ENCODE assay signal across 8 mouse cellular contexts in the genomic region with DNA sequence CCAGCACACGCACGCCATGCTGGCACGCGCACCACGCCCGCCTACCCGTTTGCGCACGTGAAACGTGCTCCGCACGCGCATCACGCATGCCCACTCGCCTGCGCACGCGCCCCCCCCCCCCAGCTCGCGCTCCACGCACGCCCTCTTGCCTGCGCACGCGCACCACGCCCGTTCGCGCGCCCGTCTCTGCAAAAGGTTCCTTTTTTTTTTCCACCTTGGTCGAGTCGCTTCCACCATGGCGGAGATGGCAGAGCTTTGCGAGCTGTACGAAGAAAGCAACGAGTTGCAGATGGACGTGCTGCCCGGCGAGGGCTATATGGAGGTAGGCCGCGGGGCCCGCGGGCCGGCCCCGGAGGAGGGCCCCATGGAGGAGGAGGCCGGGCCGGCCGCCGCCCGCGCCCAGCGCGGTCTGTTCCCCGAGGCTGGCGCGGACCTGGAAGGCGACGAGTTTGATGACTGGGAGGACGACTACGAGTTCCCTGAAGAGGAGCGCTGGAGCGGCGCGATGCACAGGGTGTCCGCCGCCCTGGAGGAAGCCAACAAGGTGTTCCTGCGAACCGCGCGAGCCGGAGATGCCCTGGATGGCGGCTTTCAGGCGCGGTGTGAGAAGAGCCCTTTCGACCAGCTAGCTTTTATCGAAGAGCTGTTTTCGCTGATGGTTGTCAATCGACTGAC. TPM values are rescaled to one million over a fixed set of nuclear protein-coding genes. Genes with fewer than 3 reads are reported as not detected.
A peak's percentile ranks its signal among the peaks of the same experiment; 100 is the strongest.
DNase-seq lines count a peak whose midpoint lies in the region; ATAC-seq and TF ChIP-seq lines count a peak whose summit lies in the region.

A gene (plus strand): TSS at position 139 of the 675 bp plus-strand sequence.

- WGBS in heart, embryonic 10.5 days: under 1% methylated on average over 61 of the region's 79 CpGs
- WGBS in kidney, embryonic 15.5 days: under 1% methylated on average over 57 of the region's 79 CpGs
- WGBS in liver, adult 2 months: under 1% methylated on average over 77 of the region's 79 CpGs

- peak within 1 kb of the TSS; percentile 78 for H3K27ac ChIP-seq in bone marrow macrophage, adult 2 months (ENCODE audit: insufficient read depth, low read depth, low read length)
- peak within 1 kb of the TSS; percentile 26 for H3K27ac ChIP-seq in embryonic fibroblast, embryonic 13.5 days (ENCODE audit: insufficient read depth, low read length)
- peak within 1 kb of the TSS; percentile 96 for H3K27ac ChIP-seq in heart, embryonic 10.5 days
- H3K27ac ChIP-seq in kidney, embryonic 15.5 days: peak within 1 kb of the TSS; percentile 91
- H3K27ac ChIP-seq in liver, adult 2 months (replicated peaks; ENCODE audit: insufficient read depth, low read depth, low read length): no peak within 1 kb of the TSS

- H3ac ChIP-seq in myocyte (ENCODE audit: control insufficient read depth, insufficient read length): peak within 1 kb of the TSS; percentile 95

- peak; percentile 90 for DNase-seq in A20 (ENCODE audit: low read depth, low spot score)
- DNase-seq in heart, embryonic 10.5 days (ENCODE audit: low spot score): peak; percentile 86
- DNase-seq in liver, adult 2 months (ENCODE audit: extremely low read depth, low read depth, low spot score): peak; percentile 37
- DNase-seq in spleen, postnatal 4 days (ENCODE audit: low spot score in 2 of 2): peak; percentile 76 to 89

- peak within 1 kb of the TSS; percentile 76 for H3K9ac ChIP-seq in kidney, embryonic 15.5 days
- peak within 1 kb of the TSS; percentile 77 for H3K9ac ChIP-seq in liver, adult 2 months (ENCODE audit: low read depth, low read length)

- H3K4me2 ChIP-seq in kidney, embryonic 15.5 days: peak within 1 kb of the TSS; percentile 77
- H3K4me2 ChIP-seq in myocyte (ENCODE audit: low read depth): peak within 1 kb of the TSS; percentile 79

- no peak; the same call in 1 of the 2 replicates for TF ChIP-seq POLR2A in bone marrow macrophage, adult 2 months (IDR thresholded peaks at IDR 0.05; ENCODE audit: borderline replicate concordance, low read depth, low read length)
- TF ChIP-seq POLR2A in embryonic fibroblast, embryonic 13.5 days (IDR thresholded peaks at IDR 0.05; ENCODE audit: low read depth, low read length): peak; percentile 74
- TF ChIP-seq POLR2A in liver, adult 2 months (IDR thresholded peaks at IDR 0.05; ENCODE audit: extremely low read depth, insufficient read depth, low read length): no peak
- peak; percentile 65 for TF ChIP-seq POLR2A in myocyte (IDR thresholded peaks at IDR 0.05; ENCODE audit: insufficient read length, low read depth)

- ATAC-seq in kidney, embryonic 15.5 days (replicated peaks; ENCODE audit: low FRiP score): peak; percentile 92

- TF ChIP-seq CTCF in bone marrow macrophage, adult 2 months (IDR thresholded peaks at IDR 0.05; ENCODE audit: low read depth, low read length): no peak
- no peak for TF ChIP-seq CTCF in embryonic fibroblast, embryonic 13.5 days (IDR thresholded peaks at IDR 0.05; ENCODE audit: borderline replicate concordance, insufficient read depth, low read length)
- no peak for TF ChIP-seq CTCF in liver, adult 2 months (IDR thresholded peaks at IDR 0.05; ENCODE audit: low read depth, low read length)

- H3K79me2 ChIP-seq in liver, adult 2 months (ENCODE audit: control insufficient read depth, insufficient read depth, low read length): no peaks in the 10 kb centered on the region
- H3K79me2 ChIP-seq in myocyte (ENCODE audit: control insufficient read depth, insufficient read depth): peaks cover 10% of the 10 kb centered on the region

- peaks cover 26% of the 10 kb centered on the region for H3K4me1 ChIP-seq in bone marrow macrophage, adult 2 months (ENCODE audit: control insufficient read depth, insufficient read depth, low read length)
- H3K4me1 ChIP-seq in embryonic fibroblast, embryonic 13.5 days (ENCODE audit: control insufficient read depth, insufficient read depth, low read length): no peaks in the 10 kb centered on the region
- peaks cover 8% of the 10 kb centered on the region; the same call in 1 of the 2 replicates for H3K4me1 ChIP-seq in heart, embryonic 10.5 days
- H3K4me1 ChIP-seq in kidney, embryonic 15.5 days: peaks cover 11% of the 10 kb centered on the region
- H3K4me1 ChIP-seq in liver, adult 2 months (ENCODE audit: control insufficient read depth, insufficient read depth, low read length): peaks cover 1% of the 10 kb centered on the region; the same call in 1 of the 2 replicates

- no peaks in the 10 kb centered on the region for H3K9me3 ChIP-seq in heart, embryonic 10.5 days
- no peaks in the 10 kb centered on the region for H3K9me3 ChIP-seq in kidney, embryonic 15.5 days (replicated peaks)

- peak within 1 kb of the TSS; percentile 89 for H3K4me3 ChIP-seq in bone marrow macrophage, adult 2 months (ENCODE audit: insufficient read depth, low read length)
- peak within 1 kb of the TSS; percentile 79 for H3K4me3 ChIP-seq in embryonic fibroblast, embryonic 13.5 days (ENCODE audit: insufficient read depth, low read length)
- H3K4me3 ChIP-seq in heart, embryonic 10.5 days: peak within 1 kb of the TSS; percentile 80
- peak within 1 kb of the TSS; percentile 72 for H3K4me3 ChIP-seq in kidney, embryonic 15.5 days (replicated peaks)
- H3K4me3 ChIP-seq in liver, adult 2 months (ENCODE audit: insufficient read depth, low read depth, low read length): peak within 1 kb of the TSS; percentile 83
- H3K4me3 ChIP-seq in myocyte: peak within 1 kb of the TSS; percentile 42

- no peaks in the 10 kb centered on the region for H3K27me3 ChIP-seq in heart, embryonic 10.5 days (ENCODE audit: insufficient read depth, poor library complexity, severe bottlenecking)
- H3K27me3 ChIP-seq in kidney, embryonic 15.5 days: no peaks in the 10 kb centered on the region
- no peaks in the 10 kb centered on the region for H3K27me3 ChIP-seq in liver, adult 2 months (ENCODE audit: control insufficient read depth, insufficient read depth, low read length)
- no peaks in the 10 kb centered on the region for H3K27me3 ChIP-seq in myocyte (ENCODE audit: control insufficient read depth, insufficient read depth, insufficient read length)

- H3K36me3 ChIP-seq in heart, embryonic 10.5 days: no peaks in the 10 kb centered on the region
- no peaks in the 10 kb centered on the region for H3K36me3 ChIP-seq in kidney, embryonic 15.5 days
- no peaks in the 10 kb centered on the region for H3K36me3 ChIP-seq in liver, adult 2 months (ENCODE audit: control insufficient read depth, insufficient read depth, low read length)
- H3K36me3 ChIP-seq in myocyte (ENCODE audit: control insufficient read depth, insufficient read depth): no peaks in the 10 kb centered on the region

TF ChIP-seq in myocyte, 11 proteins besides CTCF, POLR2A, EP300 and RAD21:
- TF ChIP-seq POLR2AphosphoS2 (IDR thresholded peaks at IDR 0.05; ENCODE audit: insufficient read length, low read depth) (peak; percentile 73), MYOG (IDR thresholded peaks at IDR 0.05; ENCODE audit: control insufficient read depth in 1 of 3, insufficient read depth in 1 of 3, insufficient read length in 2 of 3, low read depth in 2 of 3) (peak in 2 of 3 experiments; percentile 52 to 60), MYOD1 (IDR thresholded peaks at IDR 0.05; ENCODE audit: control insufficient read depth in 1 of 3, insufficient read length in 2 of 3, low read depth in 2 of 3) (peak in 2 of 3 experiments; percentile 43 to 64), USF1 (IDR thresholded peaks at IDR 0.05; ENCODE audit: low read depth) (no peak), SRF (IDR thresholded peaks at IDR 0.05; ENCODE audit: control insufficient read depth, insufficient read length, low read depth) (no peak), E2F4 (IDR thresholded peaks at IDR 0.05; ENCODE audit: insufficient read depth) (no peak), CEBPB (IDR thresholded peaks at IDR 0.05; ENCODE audit: insufficient read depth, poor library complexity, severe bottlenecking) (no peak), REST (IDR thresholded peaks at IDR 0.05; ENCODE audit: insufficient read depth, insufficient read length) (no peak), TCF3 (IDR thresholded peaks at IDR 0.05; ENCODE audit: insufficient read length, low read depth) (no peak), MAX (IDR thresholded peaks at IDR 0.05; ENCODE audit: low read depth) (no peak)

RNA-seq across cellular contexts. Expression of the gene that starts here (rescaled TPM):
- 276 and 293 TPM in 2 replicates for polyA plus RNA-seq in bone marrow macrophage, adult 2 months (2012; ENCODE audit: insufficient read depth, insufficient read length, missing spikeins)
- 115 and 131 TPM in 2 replicates for polyA plus RNA-seq in embryonic fibroblast, embryonic 13.5 days (2011; ENCODE audit: insufficient read length, low read depth, missing spikeins)
- polyA plus RNA-seq in heart, embryonic 10.5 days (2016; fragmentation: Nextera tagmentation; extraction: Ambion mirVana): 124 and 142 TPM in 2 replicates
- polyA plus RNA-seq in kidney, embryonic 15.5 days (2015; fragmentation: Nextera tagmentation; extraction: Ambion mirVana): 116 and 119 TPM in 2 replicates
- total RNA-seq in liver, adult 2 months (2014; rRNA removed): 7.9 and 11.1 TPM in 2 replicates
- 4.4 and 4.5 TPM in 2 replicates for polyA plus RNA-seq in liver, adult 2 months (2012; rRNA removed)
- polyA plus RNA-seq in myocyte (2012; fragmentation: generic; extraction: Trizol): 24.6 TPM

Comparison
In these comparisons a context has a peak if more than half of its experiments do, and no peak if none do; other contexts are left out.
1. DNase-seq: peak in every context shown above with its lines; median percentile 90 in A20; 86 in heart, embryonic 10.5 days; 82 in spleen, postnatal 4 days; 37 in liver, adult 2 months.
2. POLR2A ChIP-seq: peak in embryonic fibroblast, embryonic 13.5 days (single experiment) and myocyte (single experiment); none in bone marrow macrophage, adult 2 months (single experiment) and liver, adult 2 months (single experiment).
3. Peak in every context shown above with its lines, with median percentiles within 50 percentile points of each other: H3K4me3 ChIP-seq.